Mouse (Mus musculus): Measurements from ENCODE around the gene Pygb.

DNA sequence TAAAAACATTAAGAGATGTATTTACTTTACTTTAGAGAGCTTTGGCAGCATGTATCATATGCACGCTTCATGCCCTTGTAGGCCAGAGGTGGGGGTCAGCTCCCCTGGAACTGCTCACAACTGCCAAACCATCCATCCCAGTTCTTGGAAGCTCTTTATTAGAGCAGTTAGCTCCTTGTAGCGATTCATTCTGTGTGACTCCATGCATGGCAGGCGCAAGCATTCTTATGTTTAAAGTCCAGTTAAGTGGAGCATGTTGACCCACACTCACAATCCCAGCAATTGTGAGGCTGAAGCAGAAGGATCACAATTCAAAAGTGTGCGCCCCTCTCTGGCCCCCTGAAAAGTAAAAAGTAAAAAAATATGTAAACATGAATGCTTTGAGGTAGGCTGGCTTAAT, 91.0 kb downstream of the Pygb start:
- no peak for TF ChIP-seq MAX (IDR thresholded peaks at IDR 0.05; ENCODE audit: low read length)
- TF ChIP-seq CTCF (conservative IDR thresholded peaks at IDR 0.05 in 1 of 2, IDR thresholded peaks at IDR 0.05 in 1 of 2; ENCODE audit: low read depth in 2 of 2, low read length in 2 of 2): no peak
- no peak for TF ChIP-seq ETS1 (conservative IDR thresholded peaks at IDR 0.05; ENCODE audit: low read depth, low read length)
- no peak for TF ChIP-seq POLR2AphosphoS2 (IDR thresholded peaks at IDR 0.05; ENCODE audit: low read depth, low read length)
- no peak for TF ChIP-seq TBP (conservative IDR thresholded peaks at IDR 0.05; ENCODE audit: low read depth, low read length)
- no peak for TF ChIP-seq RCOR1 (conservative IDR thresholded peaks at IDR 0.05; ENCODE audit: low read depth, low read length)
- TF ChIP-seq EP300 (IDR thresholded peaks at IDR 0.05; ENCODE audit: low read length): no peak
